Mouse (Mus musculus) forebrain, embryonic 13.5 days (tissue): Measurements from ENCODE around the gene Ifitm1. TPM values are rescaled to one million over a fixed set of nuclear protein-coding genes. Genes with fewer than 3 reads are reported as not detected.

ENCODE experiments used
- ATAC-seq: fragments of 200-750 bp; cut with Nextera tagmentation; 2 replicates; pipeline ENCODE4 v1.8.0; 2017
- H3K27ac ChIP-seq: fragments of 300-500 bp; sonication (generic); 2 replicates; pipeline ENCODE4 v1.5.1; 2015; ENCODE audit warnings: inconsistent platforms, mild to moderate bottlenecking, moderate library complexity
- H3K27me3 ChIP-seq: fragments of 300-500 bp; sonication (generic); 2 replicates; pipeline ENCODE4 v1.6.1; 2015; ENCODE audit warnings: mild to moderate bottlenecking, inconsistent platforms
- H3K36me3 ChIP-seq: fragments of 300-500 bp; sonication (generic); 2 replicates; pipeline ENCODE4 v1.6.1; 2015; ENCODE audit warnings: mild to moderate bottlenecking, inconsistent platforms; ENCODE audit not compliant: poor library complexity, severe bottlenecking
- H3K4me1 ChIP-seq: fragments of 300-500 bp; sonication (generic); 2 replicates; pipeline ENCODE4 v1.6.1; 2015; ENCODE audit warnings: inconsistent platforms
- H3K4me2 ChIP-seq: fragments of 300-500 bp; sonication (generic); 2 replicates; pipeline ENCODE4 v1.6.1; 2015; ENCODE audit warnings: inconsistent platforms, mild to moderate bottlenecking, moderate library complexity
- H3K4me3 ChIP-seq: fragments of 300-500 bp; sonication (generic); 2 replicates; pipeline ENCODE4 v1.5.1; 2015; ENCODE audit warnings: mild to moderate bottlenecking, inconsistent platforms
- H3K9ac ChIP-seq: fragments of 300-500 bp; sonication (generic); 2 replicates; pipeline ENCODE4 v1.6.1; 2015; ENCODE audit warnings: mild to moderate bottlenecking, inconsistent platforms
- H3K9me3 ChIP-seq: fragments of 300-500 bp; sonication (generic); replicated peaks from 2 replicates; pipeline ENCODE4 v1.6.1; 2016; ENCODE audit warnings: inconsistent platforms
- WGBS: fragments of 180-500 bp; shearing (Covaris S2); methylation state at CpG from one replicate; pipeline ENCODE4 v1.1.7; 2015; 5-methylcytosine and 5-hydroxymethylcytosine counted together
- polyA plus RNA-seq: library from polyadenylated mRNA; unstranded; fragments of >200 nt; fragmentation: Nextera tagmentation; extraction: Ambion mirVana; gene quantifications from 2 replicates; pipeline ENCODE4 v1.2.1, GENCODE M21; 2015

Gene Ifitm1
- polyA plus RNA-seq, 1 experiment from 2014 or later, result 4.8 TPM

DNA sequence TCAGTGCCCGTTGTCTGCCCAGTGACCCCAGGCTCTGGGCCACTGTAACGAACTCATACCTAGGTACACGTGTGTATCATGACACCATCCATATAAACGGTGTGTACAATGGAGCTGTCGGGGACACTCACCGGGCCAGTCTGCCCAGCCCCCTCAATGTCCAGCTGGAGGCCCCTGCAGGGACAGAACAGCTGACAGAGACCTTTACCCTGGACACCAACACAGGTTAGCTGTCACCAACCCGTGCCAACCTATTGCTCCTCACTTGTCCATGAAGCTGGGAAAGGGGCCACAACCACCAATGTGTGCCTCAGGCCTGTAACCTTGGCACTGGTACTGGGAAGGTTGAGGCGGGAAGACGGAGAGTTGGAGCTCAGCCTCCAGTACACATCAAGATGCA lies 24.7 kb upstream of the Ifitm1 start:
- H3K27me3 ChIP-seq, result 0 out of 2 replicates have a peak, but pooled peaks cover 7% of the 10 kb centered on the region
- H3K36me3 ChIP-seq, result peaks cover 13% of the 10 kb centered on the region; the same call in 1 of the 2 replicates
- WGBS, result 64% methylated on average over 9 of the region's 9 CpGs
- H3K4me1 ChIP-seq, result peaks cover 25% of the 10 kb centered on the region
- no peaks in the 10 kb centered on the region for H3K9me3 ChIP-seq
- peak overlapping the region; percentile 70 for H3K9ac ChIP-seq
- H3K4me3 ChIP-seq, result peak overlapping the region; percentile 48
- no peak overlapping the region for H3K27ac ChIP-seq
- H3K4me2 ChIP-seq, result peak overlapping the region; percentile 63
- peak; percentile 12; the same call in 1 of the 2 replicates for ATAC-seq

DNA sequence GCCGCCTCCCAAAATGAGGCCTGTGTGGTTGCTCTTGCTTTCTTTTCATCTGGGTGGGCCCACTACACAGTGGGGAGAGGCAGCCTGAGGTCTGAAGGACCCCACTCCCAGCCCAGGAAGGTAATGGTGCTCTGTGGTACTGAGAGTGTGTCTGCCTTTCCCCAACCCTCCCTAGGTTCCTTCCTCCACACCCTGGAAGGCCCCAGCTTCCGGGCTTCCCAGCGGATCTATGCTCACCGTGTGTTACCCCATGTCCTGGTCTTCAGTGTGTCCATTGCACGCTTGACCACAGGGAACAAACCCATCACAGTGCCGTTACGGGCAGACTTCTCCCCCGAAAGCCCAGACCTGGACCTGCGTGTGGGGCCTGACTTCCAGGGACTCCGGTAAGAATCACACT lies 24.2 kb upstream of the Ifitm1 start:
- no peak overlapping the region for H3K9ac ChIP-seq
- 94% methylated on average over 10 of the region's 10 CpGs for WGBS
- H3K36me3 ChIP-seq, result peaks cover 13% of the 10 kb centered on the region; the same call in 1 of the 2 replicates
- no peak overlapping the region for H3K4me3 ChIP-seq
- H3K9me3 ChIP-seq, result no peaks in the 10 kb centered on the region
- no peak overlapping the region for H3K4me2 ChIP-seq
- no peak overlapping the region for H3K27ac ChIP-seq
- H3K4me1 ChIP-seq, result peaks cover 25% of the 10 kb centered on the region
- 0 out of 2 replicates have a peak, but pooled peaks cover 7% of the 10 kb centered on the region for H3K27me3 ChIP-seq
- no peak for ATAC-seq

DNA sequence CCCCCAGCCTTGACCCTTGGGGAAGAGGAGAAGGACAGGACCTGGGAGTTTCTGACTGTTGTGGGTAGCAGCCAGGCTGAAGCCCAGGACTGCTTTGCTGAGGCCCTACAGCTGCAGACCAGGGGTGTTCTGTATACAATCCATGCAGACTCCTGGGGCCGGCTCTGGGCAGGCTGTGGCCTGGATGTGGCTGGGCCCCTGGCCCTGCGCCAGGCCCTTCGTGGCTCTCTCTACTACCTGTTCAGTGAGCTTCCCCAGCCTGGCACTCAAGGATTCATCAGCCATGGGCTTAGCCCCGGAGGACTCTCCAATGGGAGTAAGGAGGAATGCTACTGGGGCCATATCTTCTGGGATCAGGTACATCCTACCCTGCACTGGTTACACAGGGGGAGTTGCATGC lies 23.7 kb upstream of the Ifitm1 start:
- Histone ChIP-seq H3K36me3 (peaks cover 13% of the 10 kb centered on the region; the same call in 1 of the 2 replicates), H3K9ac (no peak overlapping the region), H3K27me3 (0 out of 2 replicates have a peak, but pooled peaks cover 7% of the 10 kb centered on the region), H3K4me2 (no peak overlapping the region), H3K4me3 (no peak overlapping the region), H3K9me3 (no peaks in the 10 kb centered on the region), H3K4me1 (peaks cover 25% of the 10 kb centered on the region), H3K27ac (no peak overlapping the region)
- WGBS, result 98% methylated on average over 4 of the region's 4 CpGs
- no peak for ATAC-seq

DNA sequence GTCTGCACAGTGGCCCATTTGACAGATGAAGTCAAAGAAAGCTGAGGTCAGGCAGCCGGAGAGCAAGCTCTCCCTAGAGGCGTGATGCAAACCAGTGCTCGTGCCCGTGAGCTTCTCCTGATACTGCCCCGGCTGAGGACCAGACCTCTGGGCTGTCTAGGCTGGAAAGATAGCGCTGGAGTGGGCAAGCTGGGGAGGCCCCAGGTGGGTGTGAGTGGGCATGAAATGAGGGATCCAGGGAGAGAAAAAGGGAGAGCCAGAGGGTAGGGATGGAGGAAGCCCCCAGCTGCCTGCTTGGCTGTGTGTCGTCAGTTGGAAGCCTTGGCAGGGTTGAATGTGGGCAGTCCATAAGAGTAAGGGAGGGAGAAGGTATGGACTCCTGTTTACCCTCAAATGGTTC lies 22.8 kb upstream of the Ifitm1 start:
- Histone ChIP-seq H3K9ac (no peak overlapping the region), H3K4me1 (peaks cover 22% of the 10 kb centered on the region), H3K36me3 (peaks cover 19% of the 10 kb centered on the region; the same call in 1 of the 2 replicates), H3K4me3 (no peak overlapping the region), H3K27ac (no peak overlapping the region), H3K9me3 (no peaks in the 10 kb centered on the region), H3K27me3 (0 out of 2 replicates have a peak, but pooled peaks cover 3% of the 10 kb centered on the region), H3K4me2 (no peak overlapping the region)
- no peak for ATAC-seq
- 92% methylated on average over 7 of the region's 7 CpGs for WGBS

DNA sequence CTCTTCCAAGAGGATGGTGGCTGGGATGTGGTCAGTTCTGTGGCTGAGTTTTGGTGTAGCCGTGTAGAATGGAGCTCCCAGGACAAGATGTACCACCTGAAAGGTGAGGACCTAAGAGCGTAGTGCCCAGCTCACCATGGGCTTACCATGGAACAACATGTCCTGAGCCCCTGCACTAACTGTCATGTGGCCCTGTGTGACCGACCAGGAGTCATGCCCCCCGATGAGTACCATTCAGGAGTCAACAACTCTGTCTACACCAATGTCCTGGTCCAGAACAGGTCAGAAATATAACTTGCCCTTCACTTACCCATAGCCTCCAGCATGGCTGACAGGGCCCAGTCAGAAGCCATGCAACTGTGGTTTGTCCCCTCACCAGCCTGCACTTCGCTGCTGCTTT lies 21.8 kb upstream of the Ifitm1 start:
- Histone ChIP-seq H3K4me3 (no peak overlapping the region), H3K4me2 (no peak overlapping the region), H3K4me1 (peaks cover 15% of the 10 kb centered on the region), H3K36me3 (peaks cover 19% of the 10 kb centered on the region; the same call in 1 of the 2 replicates), H3K9ac (no peak overlapping the region), H3K27me3 (no peaks in the 10 kb centered on the region), H3K27ac (no peak overlapping the region), H3K9me3 (no peaks in the 10 kb centered on the region)
- no peak for ATAC-seq
- WGBS, result 91% methylated on average over 5 of the region's 5 CpGs

DNA sequence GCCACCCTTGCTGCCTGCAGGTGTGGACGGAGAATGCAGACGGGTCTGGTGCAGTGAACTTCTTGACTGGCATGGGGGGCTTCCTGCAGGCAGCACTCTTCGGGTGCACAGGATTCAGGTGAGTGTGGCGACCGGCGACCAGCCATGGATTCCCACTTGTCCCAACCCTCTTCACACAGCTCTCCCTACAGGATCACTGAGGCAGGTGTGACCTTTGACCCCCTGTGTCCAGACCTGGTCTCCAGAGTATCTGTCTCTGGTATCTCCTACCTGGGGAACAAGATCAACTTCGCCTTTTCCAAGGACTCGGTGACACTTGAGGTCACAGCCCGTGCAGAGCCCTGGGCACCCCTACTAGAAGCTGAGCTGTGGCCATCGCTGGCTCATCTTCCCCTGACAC lies 20.7 kb upstream of the Ifitm1 start:
- no peak for ATAC-seq
- H3K4me2 ChIP-seq, result no peak overlapping the region
- peaks cover 20% of the 10 kb centered on the region for H3K4me1 ChIP-seq
- H3K27ac ChIP-seq, result no peak overlapping the region
- no peaks in the 10 kb centered on the region for H3K27me3 ChIP-seq
- H3K9ac ChIP-seq, result no peak overlapping the region
- no peaks in the 10 kb centered on the region for H3K9me3 ChIP-seq
- WGBS, result 92% methylated on average over 10 of the region's 10 CpGs
- peaks cover 19% of the 10 kb centered on the region; the same call in 1 of the 2 replicates for H3K36me3 ChIP-seq
- no peak overlapping the region for H3K4me3 ChIP-seq

DNA sequence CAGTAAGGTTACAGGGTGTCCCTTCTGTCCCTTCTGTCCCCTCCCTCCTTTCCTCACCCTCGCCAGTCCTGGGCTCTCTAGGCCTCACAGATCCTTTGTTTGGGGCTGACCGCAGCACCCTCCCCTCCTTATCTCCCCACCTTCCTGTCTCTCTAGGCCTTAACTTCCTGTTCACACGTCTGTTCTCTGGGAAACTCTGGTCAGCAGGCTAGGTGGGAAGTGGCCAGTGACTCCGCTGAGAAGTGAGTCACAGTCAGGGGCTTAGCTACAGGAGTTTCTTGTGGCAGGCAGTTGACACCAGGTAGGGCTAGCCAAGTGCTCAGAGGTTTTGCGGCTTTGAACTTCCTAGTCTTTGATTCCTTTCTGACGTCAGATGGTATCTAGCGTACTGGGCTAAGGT lies 20.0 kb upstream of the Ifitm1 start:
- Histone ChIP-seq H3K27ac (no peak overlapping the region), H3K4me3 (no peak overlapping the region), H3K4me2 (no peak overlapping the region), H3K9me3 (no peaks in the 10 kb centered on the region), H3K4me1 (peaks cover 15% of the 10 kb centered on the region), H3K27me3 (no peaks in the 10 kb centered on the region), H3K9ac (no peak overlapping the region), H3K36me3 (peaks cover 19% of the 10 kb centered on the region; the same call in 1 of the 2 replicates)
- whole genome bisulfite sequencing, result 81% methylated on average over 7 of the region's 7 CpGs
- ATAC-seq, result no peak

DNA sequence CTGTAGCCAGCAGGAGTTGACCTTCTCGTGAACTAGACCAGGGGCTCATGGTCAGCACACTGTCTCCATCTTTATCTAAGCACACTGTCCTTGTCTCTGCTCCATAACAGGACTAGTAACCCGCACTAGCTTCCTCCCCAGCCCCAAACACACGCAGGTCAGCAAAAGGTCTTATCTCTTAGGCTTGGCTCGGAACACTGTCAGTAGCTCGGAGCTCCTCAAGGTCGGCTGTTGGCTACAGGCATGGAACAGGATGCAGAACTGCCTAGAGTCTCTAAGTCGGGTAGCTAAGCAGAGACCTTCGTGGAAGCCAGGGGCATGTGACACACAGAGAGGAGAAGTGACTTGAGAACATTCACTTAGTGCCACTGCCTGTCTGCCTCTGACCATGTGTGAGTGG lies 18.9 kb upstream of the Ifitm1 start:
- no peak overlapping the region for H3K9ac ChIP-seq
- peaks cover 10% of the 10 kb centered on the region for H3K4me1 ChIP-seq
- no peak overlapping the region for H3K4me2 ChIP-seq
- no peak overlapping the region for H3K4me3 ChIP-seq
- WGBS, result 89% methylated on average over 8 of the region's 8 CpGs
- H3K36me3 ChIP-seq, result peaks cover 19% of the 10 kb centered on the region; the same call in 1 of the 2 replicates
- no peak for ATAC-seq
- no peaks in the 10 kb centered on the region for H3K27me3 ChIP-seq
- no peak overlapping the region for H3K27ac ChIP-seq
- H3K9me3 ChIP-seq, result no peaks in the 10 kb centered on the region

DNA sequence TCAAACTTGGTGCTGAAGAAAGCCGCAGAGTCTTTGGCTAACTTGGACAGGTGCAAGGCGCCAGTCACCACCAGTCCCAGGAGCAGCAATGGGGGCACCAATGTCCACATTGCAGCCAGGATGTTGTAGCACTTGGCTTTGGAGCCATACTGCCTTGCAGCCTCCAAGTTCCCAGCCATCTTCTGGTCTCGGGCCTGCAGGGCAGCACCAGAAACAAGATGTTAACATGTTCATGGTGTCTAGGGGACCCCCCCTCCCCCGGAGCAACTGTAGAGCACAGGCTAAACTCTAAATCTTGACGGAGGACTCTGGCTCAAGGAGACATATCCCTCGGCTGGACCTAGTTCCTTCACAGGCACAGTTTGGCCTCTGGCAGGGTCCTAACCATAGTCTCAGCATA lies 17.8 kb upstream of the Ifitm1 start:
- H3K27me3 ChIP-seq, result no peaks in the 10 kb centered on the region
- no peak overlapping the region for H3K4me2 ChIP-seq
- ATAC-seq, result no peak
- no peak overlapping the region for H3K9ac ChIP-seq
- H3K4me3 ChIP-seq, result no peak overlapping the region
- H3K36me3 ChIP-seq, result peaks cover 19% of the 10 kb centered on the region; the same call in 1 of the 2 replicates
- 87% methylated on average over 6 of the region's 6 CpGs for WGBS
- peaks cover 12% of the 10 kb centered on the region for H3K4me1 ChIP-seq
- H3K27ac ChIP-seq, result no peak overlapping the region
- H3K9me3 ChIP-seq, result no peaks in the 10 kb centered on the region

DNA sequence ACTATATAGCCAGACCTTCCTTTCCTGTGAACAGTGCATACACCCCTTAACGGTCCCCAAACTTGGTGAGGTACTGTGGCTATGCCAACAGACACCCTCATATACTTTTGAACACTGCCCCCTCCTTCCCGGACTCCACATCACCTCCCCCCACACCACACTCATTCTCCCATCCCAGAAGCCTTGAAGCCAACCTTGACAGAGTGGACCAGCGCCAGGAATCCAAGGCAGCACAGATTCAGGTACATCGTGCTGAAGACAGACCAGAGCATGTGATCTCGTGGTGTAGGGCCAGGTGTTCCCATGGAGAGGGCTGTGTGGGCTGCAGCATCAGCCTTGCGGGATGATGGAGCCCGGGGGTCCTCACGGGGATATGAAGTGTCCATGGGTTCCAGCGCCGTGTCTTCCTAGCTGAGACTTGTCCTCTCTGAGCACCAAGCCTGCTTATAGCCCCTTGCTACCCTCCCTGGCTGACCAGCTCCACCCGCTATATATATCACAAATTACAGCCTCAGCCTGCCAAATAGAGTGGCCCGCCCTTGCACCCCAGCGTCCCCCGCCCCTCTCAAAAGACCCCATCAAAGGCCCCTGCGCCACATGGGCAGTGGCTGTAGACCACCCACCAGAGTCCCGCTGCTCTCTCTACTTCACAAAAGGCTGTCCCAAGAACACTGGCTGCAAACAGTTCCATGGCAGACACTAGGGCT lies 17.0 kb upstream of the Ifitm1 start, which contains the start of gene Ifitm5:
Gene Ifitm5 (minus strand): TSS at position 468 of the 707 bp plus-strand sequence.
- Histone ChIP-seq H3K9me3 (no peaks in the 10 kb centered on the region), H3K27me3 (no peaks in the 10 kb centered on the region), H3K4me3 (no peak within 1 kb of the TSS), H3K4me1 (peaks cover 18% of the 10 kb centered on the region), H3K36me3 (peaks cover 17% of the 10 kb centered on the region; the same call in 1 of the 2 replicates), H3K9ac (no peak within 1 kb of the TSS), H3K27ac (no peak within 1 kb of the TSS), H3K4me2 (no peak within 1 kb of the TSS)
- no peak for ATAC-seq
- WGBS, result 73% methylated on average over 16 of the region's 16 CpGs

DNA sequence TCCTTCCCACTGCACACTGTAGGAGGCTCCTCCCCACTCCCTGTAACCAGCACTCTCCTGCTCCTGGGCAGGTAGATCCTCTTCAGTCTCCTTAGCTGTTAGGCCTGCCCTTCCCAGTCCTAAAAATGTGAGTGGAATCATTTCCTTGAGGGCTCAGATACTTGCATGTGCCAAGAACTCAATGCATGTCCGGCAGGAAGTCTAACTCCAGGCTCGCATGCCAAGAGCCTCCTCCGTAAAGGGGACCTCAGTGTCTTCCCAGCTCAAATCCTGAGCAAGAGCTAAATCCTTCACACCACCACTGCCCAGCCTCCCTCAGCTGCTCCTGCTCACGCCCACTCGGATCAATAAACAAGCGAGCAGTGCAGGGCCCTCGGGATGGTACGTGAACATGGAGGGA lies 16.0 kb upstream of the Ifitm1 start:
- WGBS, result 67% methylated on average over 8 of the region's 8 CpGs
- no peak for ATAC-seq

DNA sequence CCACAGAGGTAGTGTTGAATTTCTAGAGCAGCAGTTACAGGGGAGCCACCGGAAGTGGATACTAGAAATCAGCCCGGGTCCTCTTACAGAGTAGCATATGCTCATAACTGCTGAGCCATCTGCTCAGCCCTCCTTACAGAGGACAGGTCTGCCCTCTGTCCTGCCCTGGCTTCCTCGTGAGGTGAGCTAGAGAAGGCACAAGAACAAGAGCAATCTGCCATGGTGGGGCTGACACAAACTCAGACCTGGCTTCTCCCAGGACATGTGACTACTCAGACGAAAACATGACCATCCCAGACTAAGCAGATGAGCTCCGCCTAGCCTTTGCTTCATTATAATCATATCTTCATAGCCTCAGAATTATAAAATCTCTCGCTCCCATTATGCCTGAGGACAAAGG lies 15.3 kb upstream of the Ifitm1 start:
- Histone ChIP-seq H3K27me3 (no peaks in the 10 kb centered on the region), H3K4me1 (peaks cover 25% of the 10 kb centered on the region), H3K9me3 (no peaks in the 10 kb centered on the region), H3K4me2 (no peak overlapping the region), H3K9ac (no peak overlapping the region), H3K4me3 (no peak overlapping the region), H3K27ac (no peak overlapping the region), H3K36me3 (0 out of 2 replicates have a peak, but pooled peaks cover 6% of the 10 kb centered on the region)
- no peak for ATAC-seq
- WGBS, result 83% methylated on average over 6 of the region's 6 CpGs

More for the DNA sequence above, 16.0 kb upstream of the Ifitm1 start:
- Histone ChIP-seq H3K27me3 (no peaks in the 10 kb centered on the region), H3K4me1 (peaks cover 25% of the 10 kb centered on the region), H3K4me3 (no peak overlapping the region), H3K4me2 (no peak overlapping the region), H3K27ac (no peak overlapping the region), H3K9me3 (no peaks in the 10 kb centered on the region), H3K9ac (no peak overlapping the region), H3K36me3 (peaks cover 13% of the 10 kb centered on the region; the same call in 1 of the 2 replicates)
